Mouse (Mus musculus) liver, embryonic 12.5 days (tissue): ENCODE results near the gene Uvrag. TPM values are rescaled to one million over a fixed set of nuclear protein-coding genes. Genes with fewer than 3 reads are reported as not detected.

Experiments used
- ATAC-seq: fragments of 200-750 bp; cut with Nextera tagmentation; 2 replicates; pipeline ENCODE4 v1.8.0; 2017; ENCODE audit warnings: moderate number of reproducible peaks, mild to moderate bottlenecking, moderate library complexity
- H3K27ac ChIP-seq: fragments of 300-500 bp; sonication (generic); 2 replicates; pipeline ENCODE4 v1.5.1; 2016; ENCODE audit warnings: mild to moderate bottlenecking
- H3K27me3 ChIP-seq: fragments of 300-500 bp; sonication (generic); replicated peaks from 2 replicates; pipeline ENCODE4 v1.6.1; 2016; ENCODE audit warnings: mild to moderate bottlenecking, moderate library complexity
- H3K36me3 ChIP-seq: fragments of 300-500 bp; sonication (generic); 2 replicates; pipeline ENCODE4 v1.6.1; 2016; ENCODE audit warnings: mild to moderate bottlenecking, moderate library complexity
- H3K4me1 ChIP-seq: fragments of 300-500 bp; sonication (generic); 2 replicates; pipeline ENCODE4 v1.6.1; 2016
- H3K4me2 ChIP-seq: fragments of 300-500 bp; sonication (generic); 2 replicates; pipeline ENCODE4 v1.6.1; 2016; ENCODE audit warnings: mild to moderate bottlenecking, moderate library complexity
- H3K4me3 ChIP-seq: fragments of 300-500 bp; sonication (generic); 2 replicates; pipeline ENCODE4 v1.5.1; 2016; ENCODE audit warnings: mild to moderate bottlenecking, moderate library complexity
- H3K9ac ChIP-seq: fragments of 300-500 bp; sonication (generic); 2 replicates; pipeline ENCODE4 v1.6.1; 2016; ENCODE audit warnings: mild to moderate bottlenecking, moderate library complexity
- H3K9me3 ChIP-seq: fragments of 300-500 bp; sonication (generic); replicated peaks from 2 replicates; pipeline ENCODE4 v1.6.1; 2016; ENCODE audit warnings: mild to moderate bottlenecking, moderate library complexity
- WGBS: fragments of 180-500 bp; shearing (Covaris S2); methylation state at CpG from one replicate; pipeline ENCODE4 v1.1.7; 2016; ENCODE audit not compliant: insufficient replicate concordance; 5-methylcytosine and 5-hydroxymethylcytosine counted together
- polyA plus RNA-seq: library from polyadenylated mRNA; unstranded; fragments of >200 nt; fragmentation: Nextera tagmentation; extraction: Ambion mirVana; gene quantifications from 2 replicates; pipeline ENCODE4 v1.2.1, GENCODE M21; 2016

Gene Uvrag
- polyA plus RNA-seq, 1 experiment from 2014 or later, result 15.1 TPM

GRCm38 (mm10) chr7:99027185-99027584, 113.8 kb downstream of the Uvrag start:
- Histone ChIP-seq H3K4me1 (peaks cover 7% of the 10 kb centered on the region; the same call in 1 of the 2 replicates), H3K36me3 (peaks cover 3% of the 10 kb centered on the region), H3K4me3 (no peak overlapping the region), H3K27ac (no peak overlapping the region), H3K9ac (no peak overlapping the region), H3K4me2 (no peak overlapping the region), H3K9me3 (no peaks in the 10 kb centered on the region), H3K27me3 (no peaks in the 10 kb centered on the region)
- no peak for ATAC-seq
- 52% methylated on average over 5 of the region's 5 CpGs for WGBS

- no peaks in the 10 kb centered on the region for H3K36me3 ChIP-seq
- H3K27me3 ChIP-seq, result no peaks in the 10 kb centered on the region
- WGBS, result 74% methylated on average over 10 of the region's 10 CpGs
- H3K4me1 ChIP-seq, result peaks cover 15% of the 10 kb centered on the region
- H3K9me3 ChIP-seq, result no peaks in the 10 kb centered on the region
- H3K4me2 ChIP-seq, result no peak overlapping the region
- ATAC-seq, result no peak
- H3K4me3 ChIP-seq, result no peak overlapping the region
- H3K27ac ChIP-seq, result no peak overlapping the region
- no peak overlapping the region for H3K9ac ChIP-seq
Measured at GRCm38 (mm10) chr7:99025989-99026388, 115.0 kb downstream of the Uvrag start.

GRCm38 (mm10) chr7:99025265-99025664, 115.7 kb downstream of the Uvrag start:
- Histone ChIP-seq H3K4me1 (peaks cover 18% of the 10 kb centered on the region), H3K27me3 (no peaks in the 10 kb centered on the region), H3K9ac (no peak overlapping the region), H3K9me3 (no peaks in the 10 kb centered on the region), H3K4me3 (no peak overlapping the region), H3K27ac (no peak overlapping the region), H3K36me3 (no peaks in the 10 kb centered on the region), H3K4me2 (no peak overlapping the region)
- WGBS, result 86% methylated on average over 7 of the region's 7 CpGs
- no peak for ATAC-seq

- Histone ChIP-seq H3K4me3 (no peak overlapping the region), H3K9me3 (no peaks in the 10 kb centered on the region), H3K9ac (no peak overlapping the region), H3K36me3 (no peaks in the 10 kb centered on the region), H3K27me3 (no peaks in the 10 kb centered on the region), H3K4me1 (peaks cover 18% of the 10 kb centered on the region), H3K27ac (no peak overlapping the region), H3K4me2 (no peak overlapping the region)
- ATAC-seq, result no peak
- WGBS, result 77% methylated on average over 6 of the region's 6 CpGs
Measured at GRCm38 (mm10) chr7:99024791-99025190, 116.2 kb downstream of the Uvrag start.

- no peak overlapping the region for H3K9ac ChIP-seq
- no peak for ATAC-seq
- peaks cover 22% of the 10 kb centered on the region for H3K4me1 ChIP-seq
- no peak overlapping the region for H3K4me3 ChIP-seq
- H3K27me3 ChIP-seq, result no peaks in the 10 kb centered on the region
- no peaks in the 10 kb centered on the region for H3K36me3 ChIP-seq
- no peak overlapping the region for H3K4me2 ChIP-seq
- no peaks in the 10 kb centered on the region for H3K9me3 ChIP-seq
- 78% methylated on average over 3 of the region's 3 CpGs for WGBS
- no peak overlapping the region for H3K27ac ChIP-seq
Measured at GRCm38 (mm10) chr7:99023931-99024330, 117.0 kb downstream of the Uvrag start.

- no peak for ATAC-seq
- H3K36me3 ChIP-seq, result no peaks in the 10 kb centered on the region
- H3K4me1 ChIP-seq, result peaks cover 27% of the 10 kb centered on the region
- H3K27me3 ChIP-seq, result no peaks in the 10 kb centered on the region
- 49% methylated on average over 4 of the region's 4 CpGs for WGBS
- H3K9me3 ChIP-seq, result no peaks in the 10 kb centered on the region
- no peak overlapping the region for H3K27ac ChIP-seq
- H3K9ac ChIP-seq, result no peak overlapping the region
- H3K4me3 ChIP-seq, result no peak overlapping the region
- H3K4me2 ChIP-seq, result no peak overlapping the region
Measured at GRCm38 (mm10) chr7:99021277-99021676, 119.7 kb downstream of the Uvrag start.

- Histone ChIP-seq H3K4me2 (no peak overlapping the region), H3K4me1 (peaks cover 28% of the 10 kb centered on the region), H3K27me3 (no peaks in the 10 kb centered on the region), H3K9ac (no peak overlapping the region), H3K36me3 (peaks cover 3% of the 10 kb centered on the region; the same call in 1 of the 2 replicates), H3K9me3 (no peaks in the 10 kb centered on the region), H3K4me3 (no peak overlapping the region), H3K27ac (no peak overlapping the region)
- 51% methylated on average over 4 of the region's 4 CpGs for WGBS
- no peak for ATAC-seq
Measured at GRCm38 (mm10) chr7:99020353-99020752, 120.6 kb downstream of the Uvrag start.

- WGBS, result 43% methylated on average over 2 of the region's 2 CpGs
- Histone ChIP-seq H3K4me2 (no peak overlapping the region), H3K9me3 (no peaks in the 10 kb centered on the region), H3K9ac (no peak overlapping the region), H3K4me3 (no peak overlapping the region), H3K36me3 (peaks cover 4% of the 10 kb centered on the region; the same call in 1 of the 2 replicates), H3K4me1 (peaks cover 31% of the 10 kb centered on the region), H3K27ac (no peak overlapping the region), H3K27me3 (no peaks in the 10 kb centered on the region)
- ATAC-seq, result no peak
Measured at GRCm38 (mm10) chr7:99017224-99017844, 123.6 kb downstream of the Uvrag start.

GRCm38 (mm10) chr7:99015914-99016313, 125.0 kb downstream of the Uvrag start:
- Histone ChIP-seq H3K4me1 (peaks cover 26% of the 10 kb centered on the region), H3K27ac (no peak overlapping the region), H3K4me3 (no peak overlapping the region), H3K4me2 (no peak overlapping the region), H3K27me3 (no peaks in the 10 kb centered on the region), H3K9me3 (no peaks in the 10 kb centered on the region), H3K36me3 (peaks cover 4% of the 10 kb centered on the region; the same call in 1 of the 2 replicates), H3K9ac (no peak overlapping the region)
- ATAC-seq, result no peak
- 79% methylated on average over 8 of the region's 8 CpGs for WGBS

GRCm38 (mm10) chr7:99015419-99015818, 125.5 kb downstream of the Uvrag start:
- H3K27ac ChIP-seq, result no peak overlapping the region
- H3K4me1 ChIP-seq, result peaks cover 23% of the 10 kb centered on the region
- ATAC-seq, result no peak
- no peak overlapping the region for H3K9ac ChIP-seq
- peaks cover 4% of the 10 kb centered on the region; the same call in 1 of the 2 replicates for H3K36me3 ChIP-seq
- H3K27me3 ChIP-seq, result no peaks in the 10 kb centered on the region
- H3K4me3 ChIP-seq, result no peak overlapping the region
- WGBS, result 82% methylated on average over 17 of the region's 17 CpGs
- H3K4me2 ChIP-seq, result no peak overlapping the region
- no peaks in the 10 kb centered on the region for H3K9me3 ChIP-seq

GRCm38 (mm10) chr7:99014620-99015019, 126.3 kb downstream of the Uvrag start:
- H3K9ac ChIP-seq, result no peak overlapping the region
- 67% methylated on average over 4 of the region's 4 CpGs for WGBS
- no peak overlapping the region for H3K4me2 ChIP-seq
- H3K36me3 ChIP-seq, result peaks cover 4% of the 10 kb centered on the region; the same call in 1 of the 2 replicates
- H3K4me3 ChIP-seq, result no peak overlapping the region
- H3K4me1 ChIP-seq, result peaks cover 22% of the 10 kb centered on the region
- H3K27me3 ChIP-seq, result no peaks in the 10 kb centered on the region
- no peaks in the 10 kb centered on the region for H3K9me3 ChIP-seq
- no peak overlapping the region for H3K27ac ChIP-seq
- no peak for ATAC-seq

- no peak overlapping the region for H3K27ac ChIP-seq
- ATAC-seq, result no peak
- H3K4me3 ChIP-seq, result no peak overlapping the region
- H3K4me1 ChIP-seq, result 0 out of 2 replicates have a peak, but pooled peaks cover 3% of the 10 kb centered on the region
- H3K9me3 ChIP-seq, result no peaks in the 10 kb centered on the region
- no peak overlapping the region for H3K4me2 ChIP-seq
- no peak overlapping the region for H3K9ac ChIP-seq
- WGBS, result 76% methylated on average over 16 of the region's 16 CpGs
- H3K27me3 ChIP-seq, result no peaks in the 10 kb centered on the region
- H3K36me3 ChIP-seq, result peaks cover 14% of the 10 kb centered on the region
Measured at GRCm38 (mm10) chr7:99007506-99008354, 133.2 kb downstream of the Uvrag start.
